Comparison of ENCODE assay signal across 9 mouse cellular contexts in genomic region chr5:114468007-114468406, GRCm38 (mm10). TPM values are rescaled to one million over a fixed set of nuclear protein-coding genes. Genes with fewer than 3 reads are reported as not detected.
A peak's percentile ranks its signal among the peaks of the same experiment; 100 is the strongest.
DNase-seq lines count a peak whose midpoint lies in the region; ATAC-seq and TF ChIP-seq lines count a peak whose summit lies in the region.
"Had no signal": no experiment of that assay in that cellular context is flagged by ENCODE, and none has a peak within 500 bp of the region (broad histone marks: within the 10 kb centered on the region; RNA-seq: fewer than 3 reads in every experiment).

No protein-coding gene starts in this region.

- H3K4me1 ChIP-seq in kidney, postnatal 0 days (replicated peaks; ENCODE audit: insufficient read depth, low read length), result 0 out of 2 replicates have a peak, but pooled peaks cover 5% of the 10 kb centered on the region
- H3K4me1 ChIP-seq in forebrain, embryonic 10.5 days, result peaks cover 77% of the 10 kb centered on the region
- peaks cover 33% of the 10 kb centered on the region for H3K4me1 ChIP-seq in hindbrain, embryonic 15.5 days (replicated peaks)
- peaks cover 26% of the 10 kb centered on the region for H3K4me1 ChIP-seq in midbrain, embryonic 16.5 days (ENCODE audit: control insufficient read depth, insufficient read depth, low read length)

- no peaks in the 10 kb centered on the region for H3K9me3 ChIP-seq in kidney, postnatal 0 days (replicated peaks; ENCODE audit: low read length)
- H3K9me3 ChIP-seq in forebrain, embryonic 10.5 days, result peaks cover 7% of the 10 kb centered on the region; the same call in 1 of the 2 replicates
- no peaks in the 10 kb centered on the region for H3K9me3 ChIP-seq in hindbrain, embryonic 15.5 days
- H3K9me3 ChIP-seq in midbrain, embryonic 16.5 days (replicated peaks; ENCODE audit: control insufficient read depth, low read length, poor library complexity, severe bottlenecking), result no peaks in the 10 kb centered on the region
- H3K9me3 ChIP-seq: limb, embryonic 15.5 days had no signal

- H3K27me3 ChIP-seq in kidney, postnatal 0 days (ENCODE audit: insufficient read depth, low read length), result no peaks in the 10 kb centered on the region
- H3K27me3 ChIP-seq in forebrain, embryonic 10.5 days (ENCODE audit: poor library complexity, severe bottlenecking), result peaks cover 58% of the 10 kb centered on the region
- no peaks in the 10 kb centered on the region for H3K27me3 ChIP-seq in hindbrain, embryonic 15.5 days
- H3K27me3 ChIP-seq in midbrain, embryonic 16.5 days (ENCODE audit: control insufficient read depth, insufficient read depth, low read depth, low read length), result no peaks in the 10 kb centered on the region

- H3K36me3 ChIP-seq in kidney, postnatal 0 days (ENCODE audit: insufficient read depth, low read length), result no peaks in the 10 kb centered on the region
- H3K36me3 ChIP-seq in forebrain, embryonic 10.5 days (replicated peaks), result no peaks in the 10 kb centered on the region
- no peaks in the 10 kb centered on the region for H3K36me3 ChIP-seq in hindbrain, embryonic 15.5 days
- no peaks in the 10 kb centered on the region for H3K36me3 ChIP-seq in midbrain, embryonic 16.5 days (ENCODE audit: control insufficient read depth, insufficient read depth, low read length)
- H3K36me3 ChIP-seq: limb, embryonic 15.5 days had no signal

- no peak overlapping the region for H3K4me2 ChIP-seq in kidney, postnatal 0 days (ENCODE audit: low read length)
- H3K4me2 ChIP-seq in hindbrain, embryonic 15.5 days, result peak overlapping the region; percentile 51
- H3K4me2 ChIP-seq in midbrain, embryonic 16.5 days (ENCODE audit: low read length), result peak overlapping the region; percentile 56; the same call in 1 of the 2 replicates

- no peak for DNase-seq in kidney, postnatal 0 days (ENCODE audit: low spot score)
- DNase-seq in kidney, adult 11 months, result no peak
- no peak for DNase-seq in forebrain, embryonic 10.5 days (ENCODE audit: extremely low spot score, low spot score)
- no peak for DNase-seq in cerebellum, postnatal 10 days
- no peak for DNase-seq in thymus, adult 18-20 months
- no peak for DNase-seq in adrenal gland, adult 2 months

- H3K27ac ChIP-seq in kidney, postnatal 0 days, result 0 out of 2 replicates have a peak overlapping the region, but pooled peaks have one; percentile 2
- H3K27ac ChIP-seq in forebrain, embryonic 10.5 days, result peak overlapping the region; percentile 86
- peak overlapping the region; percentile 81 for H3K27ac ChIP-seq in hindbrain, embryonic 15.5 days (replicated peaks)
- H3K27ac ChIP-seq in midbrain, embryonic 16.5 days (ENCODE audit: low read length), result peak overlapping the region; percentile 83

- WGBS in kidney, postnatal 0 days, result 76% methylated on average over 4 of the region's 4 CpGs
- WGBS in forebrain, embryonic 10.5 days, result 47% methylated on average over 4 of the region's 4 CpGs
- WGBS in hindbrain, embryonic 15.5 days, result 54% methylated on average over 4 of the region's 4 CpGs
- 44% methylated on average over 4 of the region's 4 CpGs for WGBS in midbrain, embryonic 16.5 days

- no peak overlapping the region for H3K9ac ChIP-seq in kidney, postnatal 0 days (ENCODE audit: low read depth, low read length)
- no peak overlapping the region; the same call in 1 of the 2 replicates for H3K9ac ChIP-seq in hindbrain, embryonic 15.5 days
- H3K9ac ChIP-seq in midbrain, embryonic 16.5 days (ENCODE audit: low read depth, low read length), result peak overlapping the region; percentile 7; the same call in 1 of the 2 replicates
- H3K9ac ChIP-seq: limb, embryonic 15.5 days had no signal

- no peak overlapping the region for H3K4me3 ChIP-seq in kidney, postnatal 0 days (replicated peaks; ENCODE audit: low read depth, low read length)
- H3K4me3 ChIP-seq in forebrain, embryonic 10.5 days, result peak overlapping the region; percentile 38
- no peak overlapping the region for H3K4me3 ChIP-seq in hindbrain, embryonic 15.5 days
- H3K4me3 ChIP-seq in midbrain, embryonic 16.5 days (ENCODE audit: low read depth, low read length), result no peak overlapping the region

- no peak for TF ChIP-seq CTCF in kidney, postnatal 0 days (IDR thresholded peaks at IDR 0.05; ENCODE audit: low read depth)

- ATAC-seq in kidney, postnatal 0 days (replicated peaks; ENCODE audit: low FRiP score, low read depth), result no peak
- no peak for ATAC-seq in hindbrain, embryonic 15.5 days (ENCODE audit: low FRiP score, low read depth)
- no peak for ATAC-seq in midbrain, embryonic 16.5 days

RNA-seq across cellular contexts. Expression of gene Mvk, which starts 23.9 kb away (rescaled TPM):
- 29.3 and 31.7 TPM in 2 replicates for polyA plus RNA-seq in kidney, postnatal 0 days (2015; fragmentation: Nextera tagmentation; extraction: Ambion mirVana)
- polyA plus RNA-seq in forebrain, embryonic 10.5 days (2016; fragmentation: Nextera tagmentation; extraction: Ambion mirVana), result 55.5 and 62.0 TPM in 2 replicates
- 74.6 and 78.0 TPM in 2 replicates for polyA plus RNA-seq in hindbrain, embryonic 15.5 days (2015; fragmentation: Nextera tagmentation; extraction: Ambion mirVana)
- 72.6 and 77.0 TPM in 2 replicates for polyA plus RNA-seq in midbrain, embryonic 16.5 days (2015; fragmentation: Nextera tagmentation; extraction: Ambion mirVana)
- total RNA-seq in adrenal gland, adult 2 months (2021), result 10 to 100 TPM; 32.6 to 34.0 TPM
- 60.4 and 73.3 TPM in 2 replicates for polyA plus RNA-seq in adrenal gland, adult 2 months (2012; rRNA removed)

RNA-seq across cellular contexts. Expression of gene Mmab, which starts 24.1 kb away (rescaled TPM):
- 18.9 and 22.8 TPM in 2 replicates for polyA plus RNA-seq in kidney, postnatal 0 days (2015; fragmentation: Nextera tagmentation; extraction: Ambion mirVana)
- 31.0 and 32.4 TPM in 2 replicates for polyA plus RNA-seq in forebrain, embryonic 10.5 days (2016; fragmentation: Nextera tagmentation; extraction: Ambion mirVana)
- polyA plus RNA-seq in hindbrain, embryonic 15.5 days (2015; fragmentation: Nextera tagmentation; extraction: Ambion mirVana), result 34.2 and 36.3 TPM in 2 replicates
- 35.9 and 38.7 TPM in 2 replicates for polyA plus RNA-seq in midbrain, embryonic 16.5 days (2015; fragmentation: Nextera tagmentation; extraction: Ambion mirVana)
- total RNA-seq in adrenal gland, adult 2 months (2021), result 10 to 100 TPM; 21.2 to 23.1 TPM
- 27.4 and 37.4 TPM in 2 replicates for polyA plus RNA-seq in adrenal gland, adult 2 months (2012; rRNA removed)

Comparison
In these comparisons a context has a peak if more than half of its experiments do, and no peak if none do; other contexts are left out.
1. H3K27ac ChIP-seq: peak in every context shown above with its lines; median percentile 86 in forebrain, embryonic 10.5 days; 83 in midbrain, embryonic 16.5 days; 81 in hindbrain, embryonic 15.5 days; 2 in kidney, postnatal 0 days.